Mouse (Mus musculus): ENCODE data around the gene Ptprg. TPM values are rescaled to one million over a fixed set of nuclear protein-coding genes. Genes with fewer than 3 reads are reported as not detected.

Ptprg gene
- total and polyA plus RNA-seq, 2 experiments from 2014 or later: 8.7 to 63.4 TPM

- H3K4me3 ChIP-seq (ENCODE audit: low read depth, low read length): no peak overlapping the region
- H3K9me3 ChIP-seq (replicated peaks; ENCODE audit: control insufficient read depth, low read length): no peaks in the 10 kb centered on the region
- no peak overlapping the region for H3K27ac ChIP-seq (ENCODE audit: low read depth)
- no peak overlapping the region for H3K9ac ChIP-seq (replicated peaks; ENCODE audit: low read depth, low read length)
- no peak for ATAC-seq (ENCODE audit: insufficient read depth, low read depth)
- H3K4me1 ChIP-seq (ENCODE audit: control insufficient read depth, insufficient read depth): peaks cover 16% of the 10 kb centered on the region; the same call in 1 of the 2 replicates
- WGBS: 63% methylated on average over 7 of the region's 7 CpGs
- no peak overlapping the region for H3K4me2 ChIP-seq (ENCODE audit: low read depth, low read length)
- DNase-seq (ENCODE audit: low spot score): no peak
- no peak for TF ChIP-seq CTCF (IDR thresholded peaks at IDR 0.05; ENCODE audit: low read depth)
- TF ChIP-seq EP300 (IDR thresholded peaks at IDR 0.05; ENCODE audit: low read depth): no peak
- no peaks in the 10 kb centered on the region for H3K27me3 ChIP-seq (ENCODE audit: control insufficient read depth, insufficient read depth, low read length)
- H3K36me3 ChIP-seq (replicated peaks; ENCODE audit: control insufficient read depth, insufficient read depth, low read length): no peaks in the 10 kb centered on the region
These were observed 165.9 kb downstream of the Ptprg start for GRCm38 (mm10) chr14:11719259-11719658.

- Histone ChIP-seq H3K27ac (ENCODE audit: low read depth) (no peak overlapping the region), H3K27me3 (ENCODE audit: control insufficient read depth, insufficient read depth, low read length) (no peaks in the 10 kb centered on the region), H3K9ac (replicated peaks; ENCODE audit: low read depth, low read length) (no peak overlapping the region), H3K4me2 (ENCODE audit: low read depth, low read length) (no peak overlapping the region), H3K4me1 (ENCODE audit: control insufficient read depth, insufficient read depth) (peaks cover 16% of the 10 kb centered on the region; the same call in 1 of the 2 replicates), H3K4me3 (ENCODE audit: low read depth, low read length) (no peak overlapping the region), H3K36me3 (replicated peaks; ENCODE audit: control insufficient read depth, insufficient read depth, low read length) (no peaks in the 10 kb centered on the region), H3K9me3 (replicated peaks; ENCODE audit: control insufficient read depth, low read length) (no peaks in the 10 kb centered on the region)
- ATAC-seq (ENCODE audit: insufficient read depth, low read depth) (no peak), DNase-seq (ENCODE audit: low spot score) (no peak)
- 70% methylated on average over 5 of the region's 5 CpGs for WGBS
- TF ChIP-seq EP300 (IDR thresholded peaks at IDR 0.05; ENCODE audit: low read depth): no peak
- no peak for TF ChIP-seq CTCF (IDR thresholded peaks at IDR 0.05; ENCODE audit: low read depth)
These were observed 168.8 kb downstream of the Ptprg start for GRCm38 (mm10) chr14:11722101-11722500.

- Histone ChIP-seq H3K27ac (ENCODE audit: low read depth) (no peak overlapping the region), H3K36me3 (replicated peaks; ENCODE audit: control insufficient read depth, insufficient read depth, low read length) (no peaks in the 10 kb centered on the region; the same call in 1 of the 2 replicates), H3K9me3 (replicated peaks; ENCODE audit: control insufficient read depth, low read length) (no peaks in the 10 kb centered on the region), H3K27me3 (ENCODE audit: control insufficient read depth, insufficient read depth, low read length) (no peaks in the 10 kb centered on the region), H3K4me3 (ENCODE audit: low read depth, low read length) (no peak overlapping the region), H3K4me1 (ENCODE audit: control insufficient read depth, insufficient read depth) (peaks cover 10% of the 10 kb centered on the region; the same call in 1 of the 2 replicates), H3K4me2 (ENCODE audit: low read depth, low read length) (no peak overlapping the region), H3K9ac (replicated peaks; ENCODE audit: low read depth, low read length) (no peak overlapping the region)
- no peak for ATAC-seq (ENCODE audit: insufficient read depth, low read depth)
- no peak for DNase-seq (ENCODE audit: low spot score)
- no peak for TF ChIP-seq EP300 (IDR thresholded peaks at IDR 0.05; ENCODE audit: low read depth)
- no peak for TF ChIP-seq CTCF (IDR thresholded peaks at IDR 0.05; ENCODE audit: low read depth)
- WGBS: 89% methylated on average over 7 of the region's 7 CpGs
These were observed 170.5 kb downstream of the Ptprg start for GRCm38 (mm10) chr14:11723876-11724275.

GRCm38 (mm10) chr14:11731223-11731920, 178.0 kb downstream of the Ptprg start:
- no peak overlapping the region for H3K4me2 ChIP-seq (ENCODE audit: low read depth, low read length)
- ATAC-seq (ENCODE audit: insufficient read depth, low read depth): no peak
- no peaks in the 10 kb centered on the region for H3K27me3 ChIP-seq (ENCODE audit: control insufficient read depth, insufficient read depth, low read length)
- no peaks in the 10 kb centered on the region for H3K9me3 ChIP-seq (replicated peaks; ENCODE audit: control insufficient read depth, low read length)
- no peak for TF ChIP-seq EP300 (IDR thresholded peaks at IDR 0.05; ENCODE audit: low read depth)
- TF ChIP-seq CTCF (IDR thresholded peaks at IDR 0.05; ENCODE audit: low read depth): no peak
- no peak for DNase-seq (ENCODE audit: low spot score)
- no peaks in the 10 kb centered on the region; the same call in 1 of the 2 replicates for H3K36me3 ChIP-seq (replicated peaks; ENCODE audit: control insufficient read depth, insufficient read depth, low read length)
- H3K4me3 ChIP-seq (ENCODE audit: low read depth, low read length): no peak overlapping the region
- H3K4me1 ChIP-seq (ENCODE audit: control insufficient read depth, insufficient read depth): no peaks in the 10 kb centered on the region
- 42% methylated on average over 7 of the region's 7 CpGs for WGBS
- H3K9ac ChIP-seq (replicated peaks; ENCODE audit: low read depth, low read length): no peak overlapping the region
- H3K27ac ChIP-seq (ENCODE audit: low read depth): no peak overlapping the region

GRCm38 (mm10) chr14:11732376-11732775, 179.0 kb downstream of the Ptprg start:
- TF ChIP-seq CTCF (IDR thresholded peaks at IDR 0.05; ENCODE audit: low read depth) (no peak), EP300 (IDR thresholded peaks at IDR 0.05; ENCODE audit: low read depth) (no peak)
- DNase-seq (ENCODE audit: low spot score) (no peak), ATAC-seq (ENCODE audit: insufficient read depth, low read depth) (no peak)
- Histone ChIP-seq H3K9me3 (replicated peaks; ENCODE audit: control insufficient read depth, low read length) (no peaks in the 10 kb centered on the region), H3K4me2 (ENCODE audit: low read depth, low read length) (no peak overlapping the region), H3K9ac (replicated peaks; ENCODE audit: low read depth, low read length) (no peak overlapping the region), H3K27me3 (ENCODE audit: control insufficient read depth, insufficient read depth, low read length) (no peaks in the 10 kb centered on the region), H3K4me1 (ENCODE audit: control insufficient read depth, insufficient read depth) (no peaks in the 10 kb centered on the region), H3K27ac (ENCODE audit: low read depth) (no peak overlapping the region), H3K4me3 (ENCODE audit: low read depth, low read length) (no peak overlapping the region), H3K36me3 (replicated peaks; ENCODE audit: control insufficient read depth, insufficient read depth, low read length) (no peaks in the 10 kb centered on the region; the same call in 1 of the 2 replicates)

- Histone ChIP-seq H3K9me3 (replicated peaks; ENCODE audit: control insufficient read depth, low read length) (no peaks in the 10 kb centered on the region), H3K4me3 (ENCODE audit: low read depth, low read length) (no peak overlapping the region), H3K36me3 (replicated peaks; ENCODE audit: control insufficient read depth, insufficient read depth, low read length) (no peaks in the 10 kb centered on the region), H3K4me1 (ENCODE audit: control insufficient read depth, insufficient read depth) (no peaks in the 10 kb centered on the region), H3K9ac (replicated peaks; ENCODE audit: low read depth, low read length) (no peak overlapping the region), H3K27ac (ENCODE audit: low read depth) (no peak overlapping the region), H3K27me3 (ENCODE audit: control insufficient read depth, insufficient read depth, low read length) (no peaks in the 10 kb centered on the region), H3K4me2 (ENCODE audit: low read depth, low read length) (no peak overlapping the region)
- no peak for DNase-seq (ENCODE audit: low spot score)
- ATAC-seq (ENCODE audit: insufficient read depth, low read depth): no peak
- no peak for TF ChIP-seq CTCF (IDR thresholded peaks at IDR 0.05; ENCODE audit: low read depth)
- TF ChIP-seq EP300 (IDR thresholded peaks at IDR 0.05; ENCODE audit: low read depth): no peak
- WGBS: 91% methylated on average over 1 of the region's 1 CpGs
These were observed 190.4 kb downstream of the Ptprg start for GRCm38 (mm10) chr14:11743726-11744125.
